31 mouse cellular contexts compared by ENCODE assay signal in the genomic region with DNA sequence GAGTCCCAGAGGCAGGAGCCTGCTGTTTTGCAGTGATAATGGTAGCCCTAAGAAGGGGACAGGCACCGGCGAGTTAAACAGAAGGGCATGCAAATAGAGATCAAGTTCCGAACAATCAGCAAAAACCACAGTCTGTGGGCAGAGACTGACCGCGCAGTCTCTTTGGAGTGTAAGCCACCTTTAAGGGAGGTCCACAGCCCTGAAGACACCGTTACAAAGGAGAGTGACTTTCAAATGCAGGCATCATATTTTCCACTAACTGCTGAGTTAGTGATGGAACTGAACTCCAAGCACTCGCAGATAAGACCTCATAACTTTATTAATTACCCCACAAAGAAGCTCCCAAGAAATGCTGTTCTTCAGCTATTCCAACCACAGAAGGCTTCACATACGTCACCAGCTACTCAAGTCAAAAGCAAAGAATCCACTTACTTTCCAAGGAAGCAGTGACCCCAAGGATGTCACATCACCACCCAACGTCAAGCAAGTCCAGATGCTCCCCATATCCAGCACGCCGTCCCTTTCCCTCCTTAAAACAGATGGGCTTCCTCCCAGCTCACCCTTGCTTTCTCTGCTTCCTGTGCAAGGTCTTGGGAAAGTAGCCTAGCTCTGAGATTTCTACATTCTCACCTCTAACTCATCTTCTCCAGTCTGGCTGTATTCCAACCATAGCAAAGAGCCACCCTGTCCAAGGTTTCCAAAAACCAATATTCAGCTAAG.
A peak's percentile ranks its signal among the peaks of the same experiment; 100 is the strongest.
DNase-seq lines count a peak whose midpoint lies in the region; ATAC-seq and TF ChIP-seq lines count a peak whose summit lies in the region.
"Had no signal": no experiment of that assay in that cellular context is flagged by ENCODE, and none has a peak within 500 bp of the region (broad histone marks: within the 10 kb centered on the region; RNA-seq: fewer than 3 reads in every experiment).

No protein-coding gene starts in this region.

- H3K4me1 ChIP-seq in liver, embryonic 11.5 days (replicated peaks; ENCODE audit: control insufficient read depth, insufficient read depth, low read length): no peaks in the 10 kb centered on the region
- no peaks in the 10 kb centered on the region for H3K4me1 ChIP-seq in liver, postnatal 0 days (ENCODE audit: insufficient read depth)
- no peaks in the 10 kb centered on the region for H3K4me1 ChIP-seq in lung, embryonic 14.5 days (ENCODE audit: insufficient read depth)
- H3K4me1 ChIP-seq: limb, embryonic 15.5 days; stomach, embryonic 15.5 days had no signal

- no peaks in the 10 kb centered on the region for H3K36me3 ChIP-seq in liver, embryonic 11.5 days (ENCODE audit: control insufficient read depth, insufficient read depth, low read length)
- no peaks in the 10 kb centered on the region for H3K36me3 ChIP-seq in liver, postnatal 0 days (replicated peaks; ENCODE audit: insufficient read depth, low read length)
- H3K36me3 ChIP-seq in lung, embryonic 14.5 days (ENCODE audit: insufficient read depth): no peaks in the 10 kb centered on the region
- H3K36me3 ChIP-seq: heart, embryonic 13.5 days; hindbrain, embryonic 10.5 days; hindbrain, embryonic 15.5 days; kidney, embryonic 15.5 days; limb, embryonic 15.5 days; midbrain, embryonic 10.5 days; midbrain, embryonic 15.5 days; neural tube, embryonic 15.5 days; stomach, embryonic 15.5 days had no signal

- no peak for TF ChIP-seq EP300 in liver, postnatal 0 days (IDR thresholded peaks at IDR 0.05; ENCODE audit: low read depth)

- no peaks in the 10 kb centered on the region for H3K27me3 ChIP-seq in liver, embryonic 11.5 days (replicated peaks; ENCODE audit: control insufficient read depth, insufficient read depth, low read length)
- H3K27me3 ChIP-seq in liver, postnatal 0 days (ENCODE audit: insufficient read depth, low read length): no peaks in the 10 kb centered on the region
- no peaks in the 10 kb centered on the region for H3K27me3 ChIP-seq in lung, embryonic 14.5 days (ENCODE audit: insufficient read depth, low read length)
- H3K27me3 ChIP-seq: forebrain, embryonic 13.5 days; heart, embryonic 13.5 days; hindbrain, embryonic 15.5 days; kidney, embryonic 15.5 days; limb, embryonic 15.5 days; midbrain, embryonic 15.5 days; neural tube, embryonic 15.5 days; stomach, embryonic 15.5 days had no signal

- 53% methylated on average over 11 of the region's 11 CpGs for WGBS in liver, embryonic 11.5 days
- WGBS in liver, postnatal 0 days (ENCODE audit: insufficient replicate concordance): 63% methylated on average over 11 of the region's 11 CpGs
- WGBS in lung, embryonic 14.5 days: 42% methylated on average over 11 of the region's 11 CpGs

- ATAC-seq in liver, embryonic 11.5 days (replicated peaks; ENCODE audit: low FRiP score): no peak
- ATAC-seq in liver, postnatal 0 days: no peak
- ATAC-seq in lung, embryonic 14.5 days (ENCODE audit: insufficient read depth): peak; percentile 94
- ATAC-seq in activated CD4-positive, CD25-positive, alpha-beta regulatory T cell, adult 4 months: no peak
- ATAC-seq: forebrain, embryonic 13.5 days; inflammation-experienced regulatory T-cells, adult 6 months; midbrain, embryonic 15.5 days had no signal

- no peak overlapping the region for H3K4me2 ChIP-seq in liver, embryonic 11.5 days
- no peak overlapping the region for H3K4me2 ChIP-seq in liver, postnatal 0 days (ENCODE audit: low read depth, low read length)
- no peak overlapping the region for H3K4me2 ChIP-seq in lung, embryonic 14.5 days
- H3K4me2 ChIP-seq: forebrain, embryonic 13.5 days; heart, embryonic 13.5 days; hindbrain, embryonic 15.5 days; kidney, embryonic 15.5 days; limb, embryonic 15.5 days; midbrain, embryonic 15.5 days; neural tube, embryonic 15.5 days; stomach, embryonic 15.5 days had no signal

- no peak for TF ChIP-seq CTCF in liver, postnatal 0 days (IDR thresholded peaks at IDR 0.05; ENCODE audit: low read depth)
- TF ChIP-seq CTCF in lung, embryonic 14.5 days (IDR thresholded peaks at IDR 0.05; ENCODE audit: low read depth): no peak
- TF ChIP-seq CTCF in layer of hippocampus, adult 2 months (conservative IDR thresholded peaks at IDR 0.05): no peak

- DNase-seq in liver, embryonic 11.5 days (ENCODE audit: low spot score): peak; percentile 27
- DNase-seq in liver, postnatal 0 days: no peak
- peak; percentile 81 for DNase-seq in lung, embryonic 14.5 days
- peak; percentile 80 for DNase-seq in lung, postnatal 10 days
- DNase-seq in layer of hippocampus, adult 2 months (ENCODE audit: low spot score in 2 of 2): no peak
- DNase-seq in urinary bladder, postnatal 36 days (ENCODE audit: low spot score in 2 of 2): no peak
- DNase-seq: adrenal gland, postnatal 10 days; B cell, adult 2 months; cerebellum, adult 11 months; cerebellum, adult 9-10 months; cerebellum, postnatal 36 days; gastrocnemius, adult 2 months; gastrocnemius, postnatal 36 days; kidney, adult 11 months; kidney, postnatal 25 days; retina, postnatal 1 day; right cerebral cortex, postnatal 14 days; thymus, postnatal 14 days had no signal

- H3K4me3 ChIP-seq in liver, embryonic 11.5 days (ENCODE audit: low read depth, low read length): no peak overlapping the region
- no peak overlapping the region for H3K4me3 ChIP-seq in liver, postnatal 0 days (ENCODE audit: low read depth, low read length)
- no peak overlapping the region for H3K4me3 ChIP-seq in lung, embryonic 14.5 days (ENCODE audit: low read depth, low read length)
- no peak overlapping the region for H3K4me3 ChIP-seq in layer of hippocampus, adult 2 months
- H3K4me3 ChIP-seq: forebrain, embryonic 13.5 days; gastrocnemius, adult 2 months; heart, embryonic 13.5 days; hindbrain, embryonic 10.5 days; hindbrain, embryonic 15.5 days; kidney, embryonic 15.5 days; limb, embryonic 15.5 days; midbrain, embryonic 10.5 days; midbrain, embryonic 15.5 days; neural tube, embryonic 15.5 days; stomach, embryonic 15.5 days had no signal

- H3K27ac ChIP-seq in liver, embryonic 11.5 days (ENCODE audit: low read depth, low read length): no peak overlapping the region
- H3K27ac ChIP-seq in liver, postnatal 0 days (ENCODE audit: low read depth): no peak overlapping the region
- H3K27ac ChIP-seq in lung, embryonic 14.5 days (ENCODE audit: low read depth): peak overlapping the region; percentile 51; the same call in 1 of the 2 replicates
- H3K27ac ChIP-seq in layer of hippocampus, adult 2 months: no peak overlapping the region
- H3K27ac ChIP-seq: forebrain, embryonic 13.5 days; gastrocnemius, adult 2 months; heart, embryonic 13.5 days; hindbrain, embryonic 10.5 days; hindbrain, embryonic 15.5 days; kidney, embryonic 15.5 days; limb, embryonic 15.5 days; liver, embryonic 14.5 days; midbrain, embryonic 10.5 days; midbrain, embryonic 15.5 days; neural tube, embryonic 15.5 days; stomach, embryonic 15.5 days had no signal

- H3K9ac ChIP-seq in liver, embryonic 11.5 days (ENCODE audit: low read depth, low read length): no peak overlapping the region
- no peak overlapping the region for H3K9ac ChIP-seq in liver, postnatal 0 days (replicated peaks)
- H3K9ac ChIP-seq in lung, embryonic 14.5 days: no peak overlapping the region
- H3K9ac ChIP-seq: forebrain, embryonic 13.5 days; heart, embryonic 13.5 days; hindbrain, embryonic 15.5 days; kidney, embryonic 15.5 days; limb, embryonic 15.5 days; liver, embryonic 14.5 days; midbrain, embryonic 15.5 days; neural tube, embryonic 15.5 days; stomach, embryonic 15.5 days had no signal

- H3K9me3 ChIP-seq in liver, embryonic 11.5 days (ENCODE audit: control insufficient read depth, low read length): no peaks in the 10 kb centered on the region
- H3K9me3 ChIP-seq in liver, postnatal 0 days (ENCODE audit: low read length): no peaks in the 10 kb centered on the region
- H3K9me3 ChIP-seq in lung, embryonic 14.5 days (ENCODE audit: low read depth, low read length): no peaks in the 10 kb centered on the region
- H3K9me3 ChIP-seq: forebrain, embryonic 13.5 days; heart, embryonic 13.5 days; hindbrain, embryonic 10.5 days; hindbrain, embryonic 15.5 days; kidney, embryonic 15.5 days; limb, embryonic 15.5 days; midbrain, embryonic 10.5 days; midbrain, embryonic 15.5 days; neural tube, embryonic 15.5 days; stomach, embryonic 15.5 days had no signal

Comparison
In these comparisons a context has a peak if more than half of its experiments do, and no peak if none do; other contexts are left out.
1. DNase-seq: peak in liver, embryonic 11.5 days (single experiment), lung, embryonic 14.5 days (single experiment) and lung, postnatal 10 days (single experiment); none in liver, postnatal 0 days (single experiment), layer of hippocampus, adult 2 months (0 of 2) and urinary bladder, postnatal 36 days (0 of 2).